9 mouse cellular contexts compared by ENCODE assay signal in the genomic region with DNA sequence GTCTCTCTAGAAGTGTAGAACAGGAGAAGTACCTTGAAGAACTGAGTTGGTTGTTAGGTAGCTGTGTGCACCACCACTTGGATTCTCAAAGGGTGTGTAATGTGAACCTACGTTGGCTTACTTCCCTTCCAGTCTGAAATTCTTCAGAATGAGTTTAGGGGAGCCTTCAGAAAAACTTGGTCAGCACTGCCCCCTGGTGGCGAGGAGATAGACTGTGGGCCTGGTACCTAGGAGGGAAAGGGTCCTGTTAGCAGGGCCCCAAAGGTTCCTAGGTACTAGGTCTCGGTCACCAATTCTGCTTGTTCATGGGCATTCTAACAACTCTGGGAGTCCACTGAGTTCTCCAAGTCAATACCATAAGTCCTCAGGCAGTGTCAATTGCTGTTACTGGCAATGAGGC. TPM values are rescaled to one million over a fixed set of nuclear protein-coding genes. Genes with fewer than 3 reads are reported as not detected.
DNase-seq lines count a peak whose midpoint lies in the region; ATAC-seq and TF ChIP-seq lines count a peak whose summit lies in the region.
"Had no signal": no experiment of that assay in that cellular context is flagged by ENCODE, and none has a peak within 500 bp of the region (broad histone marks: within the 10 kb centered on the region; RNA-seq: fewer than 3 reads in every experiment).

No protein-coding gene starts in this region.

- DNase-seq in liver, result peak; percentile 79
- DNase-seq in c-Kit-positive CD71-positive TER-119-negative erythroid progenitor cells, embryonic 14.5 days (ENCODE audit: low read depth), result peak; percentile 81
- DNase-seq in forebrain, postnatal 0 days, result peak; percentile 78
- DNase-seq in hindbrain, postnatal 0 days (ENCODE audit: low spot score), result peak; percentile 85
- peak; percentile 85 for DNase-seq in left cerebral cortex, postnatal 4 days
- DNase-seq in natural killer cell, adult 2 months (ENCODE audit: low spot score in 2 of 2), result peak; percentile 79 to 90

- no peak overlapping the region for H3K27ac ChIP-seq in liver, embryonic 12.5 days
- no peak overlapping the region for H3K27ac ChIP-seq in forebrain, postnatal 0 days (ENCODE audit: low read depth, low read length)
- H3K27ac ChIP-seq in hindbrain, postnatal 0 days, result no peak overlapping the region
- no peak overlapping the region for H3K27ac ChIP-seq in testis, adult 2 months (ENCODE audit: control insufficient read depth, insufficient read depth, low read depth, low read length)
- H3K27ac ChIP-seq: embryonic facial prominence, embryonic 15.5 days had no signal

- no peak for ATAC-seq in liver, embryonic 12.5 days
- peak; percentile 53; the same call in 1 of the 2 replicates for ATAC-seq in forebrain, postnatal 0 days
- ATAC-seq in hindbrain, postnatal 0 days, result peak; percentile 67; the same call in 1 of the 2 replicates

- H3K4me3 ChIP-seq in liver, embryonic 12.5 days, result no peak overlapping the region
- H3K4me3 ChIP-seq in forebrain, postnatal 0 days (ENCODE audit: low read depth, low read length), result no peak overlapping the region
- no peak overlapping the region for H3K4me3 ChIP-seq in hindbrain, postnatal 0 days (ENCODE audit: low read length)
- H3K4me3 ChIP-seq in testis, adult 2 months (ENCODE audit: control insufficient read depth, low read depth, low read length), result no peak overlapping the region
- H3K4me3 ChIP-seq: embryonic facial prominence, embryonic 15.5 days had no signal

- no peaks in the 10 kb centered on the region for H3K27me3 ChIP-seq in liver, embryonic 12.5 days (replicated peaks)
- H3K27me3 ChIP-seq in forebrain, postnatal 0 days (ENCODE audit: insufficient read depth, low read length), result no peaks in the 10 kb centered on the region
- H3K27me3 ChIP-seq in hindbrain, postnatal 0 days (ENCODE audit: insufficient read depth, low read length), result no peaks in the 10 kb centered on the region
- H3K27me3 ChIP-seq in testis, adult 2 months (ENCODE audit: control insufficient read depth, insufficient read depth, low read length), result no peaks in the 10 kb centered on the region
- H3K27me3 ChIP-seq: embryonic facial prominence, embryonic 15.5 days had no signal

- intact Hi-C loops in left cerebral cortex, postnatal 4 days (cut with DNase I), result no loop called here

- H3K36me3 ChIP-seq in liver, embryonic 12.5 days, result no peaks in the 10 kb centered on the region
- no peaks in the 10 kb centered on the region for H3K36me3 ChIP-seq in forebrain, postnatal 0 days (ENCODE audit: insufficient read depth)
- H3K36me3 ChIP-seq in hindbrain, postnatal 0 days (ENCODE audit: insufficient read depth, low read length), result no peaks in the 10 kb centered on the region
- H3K36me3 ChIP-seq in testis, adult 2 months (ENCODE audit: control insufficient read depth, insufficient read depth, low read length), result no peaks in the 10 kb centered on the region
- H3K36me3 ChIP-seq: embryonic facial prominence, embryonic 15.5 days had no signal

- H3K4me2 ChIP-seq in liver, embryonic 12.5 days, result no peak overlapping the region
- H3K4me2 ChIP-seq in forebrain, postnatal 0 days (ENCODE audit: low read depth), result no peak overlapping the region
- no peak overlapping the region for H3K4me2 ChIP-seq in hindbrain, postnatal 0 days (ENCODE audit: low read depth, low read length)
- H3K4me2 ChIP-seq: embryonic facial prominence, embryonic 15.5 days had no signal

- WGBS in liver, embryonic 12.5 days (ENCODE audit: insufficient replicate concordance), result 14% methylated on average over 3 of the region's 3 CpGs
- WGBS in forebrain, postnatal 0 days, result 16% methylated on average over 3 of the region's 3 CpGs
- 21% methylated on average over 3 of the region's 3 CpGs for WGBS in hindbrain, postnatal 0 days

- no peaks in the 10 kb centered on the region for H3K9me3 ChIP-seq in liver, embryonic 12.5 days (replicated peaks)
- H3K9me3 ChIP-seq in forebrain, postnatal 0 days (ENCODE audit: low read length), result no peaks in the 10 kb centered on the region
- H3K9me3 ChIP-seq in hindbrain, postnatal 0 days (ENCODE audit: low read length), result no peaks in the 10 kb centered on the region
- H3K9me3 ChIP-seq: embryonic facial prominence, embryonic 15.5 days had no signal

- TF ChIP-seq CTCF in forebrain, postnatal 0 days (IDR thresholded peaks at IDR 0.05; ENCODE audit: low read depth), result peak; percentile 79
- peak; percentile 85 for TF ChIP-seq CTCF in hindbrain, postnatal 0 days (IDR thresholded peaks at IDR 0.05; ENCODE audit: low read depth)
- TF ChIP-seq CTCF in testis, adult 2 months (IDR thresholded peaks at IDR 0.05; ENCODE audit: control insufficient read depth, insufficient read depth, insufficient replicate concordance, low read depth, low read length), result peak; percentile 78; the same call in 1 of the 2 replicates

- no peak overlapping the region for H3K9ac ChIP-seq in liver, embryonic 12.5 days
- H3K9ac ChIP-seq in forebrain, postnatal 0 days, result no peak overlapping the region
- H3K9ac ChIP-seq in hindbrain, postnatal 0 days (replicated peaks; ENCODE audit: low read length), result no peak overlapping the region
- H3K9ac ChIP-seq: embryonic facial prominence, embryonic 15.5 days had no signal

- no peak for TF ChIP-seq POLR2A in testis, adult 2 months (IDR thresholded peaks at IDR 0.05; ENCODE audit: control insufficient read depth, low read depth, low read length)

- H3K4me1 ChIP-seq in liver, embryonic 12.5 days, result peaks cover 24% of the 10 kb centered on the region
- no peaks in the 10 kb centered on the region for H3K4me1 ChIP-seq in forebrain, postnatal 0 days (ENCODE audit: insufficient read depth)
- H3K4me1 ChIP-seq in hindbrain, postnatal 0 days (ENCODE audit: insufficient read depth, low read length), result no peaks in the 10 kb centered on the region
- H3K4me1 ChIP-seq in testis, adult 2 months (ENCODE audit: control insufficient read depth, insufficient read depth, low read length), result no peaks in the 10 kb centered on the region
- H3K4me1 ChIP-seq: embryonic facial prominence, embryonic 15.5 days had no signal

RNA-seq across cellular contexts. Expression of a gene that starts 4.7 kb away (rescaled TPM):
- 3.4 and 3.7 TPM in 2 replicates for polyA plus RNA-seq in liver, embryonic 12.5 days (2016; fragmentation: Nextera tagmentation; extraction: Ambion mirVana)
- 0.43 and 0.54 TPM in 2 replicates for total RNA-seq in forebrain, postnatal 0 days (2014; rRNA removed)
- 0.53 and 0.85 TPM in 2 replicates for polyA plus RNA-seq in forebrain, postnatal 0 days (2015; fragmentation: Nextera tagmentation; extraction: Ambion mirVana)
- total RNA-seq in hindbrain, postnatal 0 days (2014; rRNA removed), result 0.16 and 1.2 TPM in 2 replicates
- polyA plus RNA-seq in hindbrain, postnatal 0 days (2015; fragmentation: Nextera tagmentation; extraction: Ambion mirVana), result 1.8 and 2.1 TPM in 2 replicates
- total RNA-seq in left cerebral cortex, postnatal 4 days (2021), result under 1 TPM; 0.34 to 0.56 TPM
- 0.12 and 0.32 TPM in 2 replicates for polyA plus RNA-seq in testis, adult 2 months (2012; rRNA removed)

RNA-seq across cellular contexts. Expression of a gene that starts 28.3 kb away (rescaled TPM):
- 2.3 and 3.4 TPM in 2 replicates for polyA plus RNA-seq in liver, embryonic 12.5 days (2016; fragmentation: Nextera tagmentation; extraction: Ambion mirVana)
- 3.9 and 9.8 TPM in 2 replicates for total RNA-seq in forebrain, postnatal 0 days (2014; rRNA removed)
- 2.2 and 3.4 TPM in 2 replicates for polyA plus RNA-seq in forebrain, postnatal 0 days (2015; fragmentation: Nextera tagmentation; extraction: Ambion mirVana)
- total RNA-seq in hindbrain, postnatal 0 days (2014; rRNA removed), result 10.1 and 13.8 TPM in 2 replicates
- 8.4 and 8.5 TPM in 2 replicates for polyA plus RNA-seq in hindbrain, postnatal 0 days (2015; fragmentation: Nextera tagmentation; extraction: Ambion mirVana)
- total RNA-seq in left cerebral cortex, postnatal 4 days (2021), result 1 to 10 TPM; 7.6 to 7.7 TPM
- polyA plus RNA-seq in testis, adult 2 months (2012; rRNA removed), result 2.1 and 2.4 TPM in 2 replicates

RNA-seq across cellular contexts. Expression of a gene that starts 34.7 kb away (rescaled TPM):
- 28.5 and 29.0 TPM in 2 replicates for polyA plus RNA-seq in liver, embryonic 12.5 days (2016; fragmentation: Nextera tagmentation; extraction: Ambion mirVana)
- total RNA-seq in forebrain, postnatal 0 days (2014; rRNA removed), result 38.6 and 54.1 TPM in 2 replicates
- 19.2 and 24.5 TPM in 2 replicates for polyA plus RNA-seq in forebrain, postnatal 0 days (2015; fragmentation: Nextera tagmentation; extraction: Ambion mirVana)
- total RNA-seq in hindbrain, postnatal 0 days (2014; rRNA removed), result 33.5 and 40.2 TPM in 2 replicates
- polyA plus RNA-seq in hindbrain, postnatal 0 days (2015; fragmentation: Nextera tagmentation; extraction: Ambion mirVana), result 22.1 and 24.3 TPM in 2 replicates
- total RNA-seq in left cerebral cortex, postnatal 4 days (2021), result 10 to 100 TPM; 54.7 to 56.0 TPM
- polyA plus RNA-seq in testis, adult 2 months (2012; rRNA removed), result 6.0 and 8.4 TPM in 2 replicates
